Mouse (Mus musculus) cerebellum, adult 2 months (tissue): ENCODE data around the gene Acsm1. TPM values are rescaled to one million over a fixed set of nuclear protein-coding genes. Genes with fewer than 3 reads are reported as not detected.

ENCODE experiments used
- DNase-seq, 2 experiments: peaks; one replicate each; pipeline ENCODE4 v3.0.0; 2021
- H3K27ac ChIP-seq: fragments of 200-500 bp; 2 replicates; pipeline ENCODE4 v1.5.1; 2012; ENCODE audit warnings: low read length, control low read depth, inconsistent platforms; ENCODE audit not compliant: insufficient read depth
- H3K27me3 ChIP-seq: fragments of 200-500 bp; 2 replicates; pipeline ENCODE4 v1.6.1; 2012; ENCODE audit warnings: inconsistent platforms, mild to moderate bottlenecking, low read length, moderate library complexity; ENCODE audit not compliant: control insufficient read depth, insufficient read depth
- H3K4me1 ChIP-seq: fragments of 200-500 bp; 2 replicates; pipeline ENCODE4 v1.6.1; 2011; ENCODE audit warnings: low read length; ENCODE audit not compliant: control insufficient read depth, insufficient read depth
- H3K4me3 ChIP-seq: fragments of 200-500 bp; replicated peaks from 2 replicates; pipeline ENCODE3; 2011; ENCODE audit warnings: mild to moderate bottlenecking, low read depth, low read length, control low read depth; ENCODE audit not compliant: insufficient read depth
- CTCF ChIP-seq: fragments of 200-500 bp; IDR thresholded peaks from 2 replicates; pipeline ENCODE4 v1.5.1; 2011; ENCODE audit warnings: low read depth, mild to moderate bottlenecking, control low read depth, low read length, moderate library complexity, borderline replicate concordance; ENCODE audit not compliant: insufficient read depth
- POLR2A ChIP-seq: fragments of 200-500 bp; IDR thresholded peaks from 2 replicates; pipeline ENCODE4 v1.6.1; 2011; ENCODE audit warnings: low read length, control low read depth, borderline replicate concordance; ENCODE audit not compliant: insufficient read depth
- WGBS: fragments of 180-500 bp; shearing (Covaris S2); methylation state at CpG from one replicate; pipeline ENCODE4 v1.1.7; 2018; 5-methylcytosine and 5-hydroxymethylcytosine counted together
- polyA plus RNA-seq: library from polyadenylated mRNA; depleted of rRNA; stranded (reverse); fragments of >200 nt; gene quantifications from 2 replicates; pipeline ENCODE4 v1.2.3, GENCODE M21; 2012

The Acsm1 gene
- polyA plus RNA-seq, 1 experiment = not detected

- Histone ChIP-seq H3K27ac (no peak overlapping the region), H3K4me1 (no peaks in the 10 kb centered on the region), H3K27me3 (no peaks in the 10 kb centered on the region), H3K4me3 (no peak overlapping the region)
- no peak for DNase-seq
- 92% methylated on average over 2 of the region's 2 CpGs for WGBS
- TF ChIP-seq POLR2A (no peak), CTCF (no peak)
These were observed 5.5 kb upstream of the Acsm1 start for GRCm38 (mm10) chr7:119601195-119601953.

GRCm38 (mm10) chr7:119601954-119602317 is 4.9 kb upstream of the Acsm1 start:
- Histone ChIP-seq H3K27me3 (no peaks in the 10 kb centered on the region), H3K27ac (no peak overlapping the region), H3K4me1 (no peaks in the 10 kb centered on the region), H3K4me3 (no peak overlapping the region)
- no peak for DNase-seq
- TF ChIP-seq CTCF (no peak), POLR2A (no peak)
- WGBS = 71% methylated on average over 1 of the region's 1 CpGs

- DNase-seq = no peak
These were observed 1.8 kb upstream of the Acsm1 start for GRCm38 (mm10) chr7:119604903-119605483.

GRCm38 (mm10) chr7:119605926-119606663 is 731 bp upstream of the Acsm1 start:
- no peak for DNase-seq
- H3K27ac ChIP-seq = no peak overlapping the region
- WGBS = 72% methylated on average over 9 of the region's 9 CpGs
- H3K27me3 ChIP-seq = no peaks in the 10 kb centered on the region
- no peak overlapping the region for H3K4me3 ChIP-seq
- no peak for TF ChIP-seq POLR2A
- no peak for TF ChIP-seq CTCF
- H3K4me1 ChIP-seq = no peaks in the 10 kb centered on the region

More at GRCm38 (mm10) chr7:119604903-119605483, 1.8 kb upstream of the Acsm1 start:
- no peak for TF ChIP-seq POLR2A
- Histone ChIP-seq H3K4me1 (no peaks in the 10 kb centered on the region), H3K4me3 (no peak overlapping the region), H3K27me3 (no peaks in the 10 kb centered on the region), H3K27ac (no peak overlapping the region)
- 91% methylated on average over 2 of the region's 2 CpGs for WGBS

GRCm38 (mm10) chr7:119607796-119608515 is 1.1 kb downstream of the Acsm1 start:
- TF ChIP-seq CTCF (no peak), POLR2A (no peak)
- no peak for DNase-seq
- 83% methylated on average over 9 of the region's 9 CpGs for WGBS

GRCm38 (mm10) chr7:119616531-119616930 is 9.7 kb downstream of the Acsm1 start:
- Histone ChIP-seq H3K27ac (no peak overlapping the region), H3K27me3 (no peaks in the 10 kb centered on the region), H3K4me3 (no peak overlapping the region), H3K4me1 (no peaks in the 10 kb centered on the region)
- no peak for TF ChIP-seq CTCF
- TF ChIP-seq POLR2A = no peak
- peak in 1 of 2 experiments; percentile 8 for DNase-seq
- 46% methylated on average over 1 of the region's 1 CpGs for WGBS

More at GRCm38 (mm10) chr7:119607796-119608515, 1.1 kb downstream of the Acsm1 start:
- Histone ChIP-seq H3K4me3 (no peak overlapping the region), H3K27ac (no peak overlapping the region), H3K4me1 (no peaks in the 10 kb centered on the region), H3K27me3 (no peaks in the 10 kb centered on the region)

- H3K27ac ChIP-seq = no peak overlapping the region
- H3K4me1 ChIP-seq = no peaks in the 10 kb centered on the region
- 75% methylated on average over 6 of the region's 6 CpGs for WGBS
- no peak overlapping the region for H3K4me3 ChIP-seq
- DNase-seq = no peak
- no peaks in the 10 kb centered on the region for H3K27me3 ChIP-seq
- no peak for TF ChIP-seq POLR2A
- TF ChIP-seq CTCF = no peak
These were observed 10.8 kb downstream of the Acsm1 start for GRCm38 (mm10) chr7:119617593-119617992.
